Mouse (Mus musculus): ENCODE measurements at regions not wholly inside any gene's neighbourhood (a gene's known extent, or its start where the extent isn't known, plus 50 kb on each side); places are given as distances from the start of the nearest gene placed in this dataset.
A peak's percentile ranks its signal among the peaks of the same experiment; 100 is the strongest.

DNA sequence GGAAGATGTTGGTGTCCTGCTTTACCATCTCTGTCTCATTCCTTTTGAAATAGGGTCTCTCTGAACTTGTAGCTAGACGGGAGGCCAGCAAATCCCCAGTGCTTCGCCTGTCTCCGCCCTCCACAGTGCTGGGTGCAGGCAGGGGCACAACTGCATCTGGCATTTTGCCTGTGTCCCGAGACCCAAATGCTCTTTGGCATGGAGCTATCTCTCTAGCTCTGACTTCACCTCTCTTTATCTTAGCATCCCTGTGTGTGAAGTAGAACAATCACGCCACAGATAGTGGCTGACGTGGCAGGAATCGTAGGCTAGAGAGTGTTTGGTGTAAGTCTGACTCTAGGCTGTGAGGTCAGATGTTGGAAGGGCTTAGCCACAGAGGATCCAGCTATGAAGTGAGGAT is 53.2 kb upstream of the Neurl1b start:
- Histone ChIP-seq H3K4me2 (no peak overlapping the region), H3K9me3 (no peaks in the 10 kb centered on the region), H3K9ac (no peak overlapping the region), H3K36me3 (replicated peaks) (no peaks in the 10 kb centered on the region), H3K27ac (peak overlapping the region; percentile 65), H3K4me3 (replicated peaks) (no peak overlapping the region), H3K27me3 (no peaks in the 10 kb centered on the region), H3K4me1 (peaks cover 22% of the 10 kb centered on the region)
- no peak for ATAC-seq (ENCODE audit: low FRiP score)
- 84% methylated on average over 7 of the region's 7 CpGs for WGBS

DNA sequence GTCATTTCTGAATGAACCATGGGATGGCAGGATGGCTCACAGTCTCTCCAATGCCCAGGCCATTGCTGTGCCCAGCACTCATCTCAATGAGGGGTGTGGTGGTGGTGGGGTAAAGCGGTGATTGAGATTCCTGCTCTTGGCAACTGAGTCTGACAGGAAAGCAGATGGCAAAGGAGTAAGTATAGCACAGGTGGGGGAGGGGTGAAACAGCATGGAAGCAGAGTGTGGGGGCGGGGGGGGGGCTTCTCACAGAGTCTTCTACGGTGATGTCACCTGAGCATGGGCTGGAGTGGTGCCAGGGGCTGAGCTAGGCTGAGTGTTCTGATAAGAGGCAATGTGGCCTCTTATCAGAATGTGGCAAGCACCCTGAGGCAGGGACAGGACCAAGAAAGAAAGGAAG is 52.6 kb upstream of the Neurl1b start:
- Histone ChIP-seq H3K36me3 (replicated peaks) (no peaks in the 10 kb centered on the region), H3K27ac (peak overlapping the region; percentile 65), H3K4me3 (replicated peaks) (no peak overlapping the region), H3K4me1 (peaks cover 22% of the 10 kb centered on the region), H3K27me3 (no peaks in the 10 kb centered on the region), H3K4me2 (no peak overlapping the region), H3K9ac (no peak overlapping the region), H3K9me3 (no peaks in the 10 kb centered on the region)
- ATAC-seq (ENCODE audit: low FRiP score) = no peak; the same call in 1 of the 2 replicates
- 35% methylated on average over 3 of the region's 3 CpGs for WGBS

DNA sequence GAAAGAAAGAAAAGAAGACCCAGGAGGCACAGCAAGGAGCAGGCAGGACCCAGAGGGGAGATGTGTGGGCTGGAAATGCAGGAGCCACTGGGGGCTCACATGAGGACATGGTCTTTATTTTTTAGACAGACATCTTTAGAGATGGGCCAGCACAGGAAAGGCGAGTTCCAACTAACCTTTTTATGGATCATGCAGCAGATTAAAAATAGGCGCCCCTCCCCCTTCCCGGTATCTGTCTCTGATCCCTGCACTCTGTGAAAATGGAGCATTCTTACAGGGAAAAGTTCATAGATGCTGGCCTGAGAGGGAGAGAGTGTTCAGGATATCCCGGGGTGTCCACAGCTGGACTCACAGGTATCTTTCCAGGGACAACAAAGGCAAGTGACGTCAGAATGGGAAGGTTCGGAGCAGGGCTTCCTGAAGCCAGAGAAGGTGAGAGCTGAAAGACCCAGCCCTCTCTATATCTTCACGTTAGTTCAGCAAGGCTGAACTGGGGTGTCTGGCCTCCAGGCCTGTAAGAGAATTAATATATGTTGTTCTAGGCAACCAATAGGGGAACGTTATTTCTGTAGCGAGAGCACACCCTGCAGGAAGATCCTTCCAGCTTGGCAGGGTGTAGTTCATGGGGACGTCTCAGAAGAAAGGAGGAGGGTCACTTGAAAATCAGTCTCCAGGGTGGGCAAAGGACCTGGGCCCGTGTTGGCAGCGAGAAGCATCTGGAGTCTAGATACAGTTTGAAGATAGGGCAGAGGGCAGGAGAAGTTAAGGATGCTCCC is 51.9 kb upstream of the Neurl1b start:
- H3K4me1 ChIP-seq = peaks cover 22% of the 10 kb centered on the region
- no peaks in the 10 kb centered on the region for H3K27me3 ChIP-seq
- H3K36me3 ChIP-seq (replicated peaks) = no peaks in the 10 kb centered on the region
- H3K27ac ChIP-seq = no peak overlapping the region
- 63% methylated on average over 12 of the region's 12 CpGs for WGBS
- H3K4me3 ChIP-seq (replicated peaks) = no peak overlapping the region
- H3K9ac ChIP-seq = no peak overlapping the region
- ATAC-seq (ENCODE audit: low FRiP score) = no peak
- no peaks in the 10 kb centered on the region for H3K9me3 ChIP-seq
- no peak overlapping the region for H3K4me2 ChIP-seq

DNA sequence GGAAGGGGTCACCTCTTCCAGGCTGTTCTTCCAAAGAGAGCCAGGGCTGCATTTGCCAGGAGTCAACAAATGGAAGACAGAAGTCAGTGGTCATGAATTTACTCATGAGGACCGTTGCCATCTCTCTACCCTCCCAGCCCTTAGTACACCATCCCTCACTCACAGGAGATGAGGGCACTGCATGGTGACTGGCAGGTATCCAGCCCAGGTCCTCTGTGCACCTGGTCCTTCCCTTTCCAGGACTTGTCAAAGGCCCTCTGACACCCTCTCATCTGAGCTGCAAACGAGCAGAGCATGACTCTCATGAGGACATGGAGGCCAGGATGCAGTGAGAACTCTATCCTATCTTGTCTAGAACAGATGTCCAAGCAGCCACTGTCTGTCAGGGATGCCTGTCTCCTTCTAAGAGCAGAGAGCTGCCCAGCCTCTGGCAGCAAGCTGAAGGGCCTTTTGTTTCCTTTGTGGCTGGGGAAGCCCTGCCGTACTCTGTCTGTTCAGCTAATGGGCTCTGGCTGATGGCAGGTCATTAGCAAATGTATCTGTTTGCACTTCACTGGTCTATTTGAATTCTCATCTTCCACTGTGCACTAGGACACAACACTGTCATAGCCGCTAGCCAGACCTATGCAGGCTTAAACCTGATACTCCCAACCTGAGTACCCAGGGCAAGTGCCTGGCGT is 50.6 kb upstream of the Neurl1b start:
- no peak overlapping the region for H3K4me2 ChIP-seq
- 0 out of 2 replicates have a peak, but pooled peaks have one; percentile 11 for ATAC-seq (ENCODE audit: low FRiP score)
- H3K27ac ChIP-seq = peak overlapping the region; percentile 71
- no peaks in the 10 kb centered on the region for H3K36me3 ChIP-seq (replicated peaks)
- no peaks in the 10 kb centered on the region for H3K9me3 ChIP-seq
- 39% methylated on average over 5 of the region's 5 CpGs for WGBS
- no peak overlapping the region for H3K4me3 ChIP-seq (replicated peaks)
- H3K27me3 ChIP-seq = no peaks in the 10 kb centered on the region
- H3K4me1 ChIP-seq = peaks cover 22% of the 10 kb centered on the region
- H3K9ac ChIP-seq = no peak overlapping the region; the same call in 1 of the 2 replicates
